Mouse (Mus musculus) bone marrow, adult 2 months (tissue): ENCODE data around the gene Rps24. TPM values are rescaled to one million over a fixed set of nuclear protein-coding genes. Genes with fewer than 3 reads are reported as not detected.

Experiments
- H3K27ac ChIP-seq: fragments of 200-500 bp; 2 replicates; pipeline ENCODE4 v1.5.1; 2012; ENCODE audit warnings: low read depth, mild to moderate bottlenecking, control low read depth, inconsistent platforms, low read length; ENCODE audit not compliant: control insufficient read depth, poor library complexity, insufficient read depth
- H3K4me1 ChIP-seq: fragments of 200-500 bp; 2 replicates; pipeline ENCODE4 v1.6.1; 2011; ENCODE audit warnings: low read length; ENCODE audit not compliant: control insufficient read depth, insufficient read depth
- H3K4me3 ChIP-seq: fragments of 200-500 bp; replicated peaks from 2 replicates; pipeline ENCODE3; 2011; ENCODE audit warnings: mild to moderate bottlenecking, low read depth, low read length, control low read depth; ENCODE audit not compliant: control insufficient read depth
- CTCF ChIP-seq: fragments of 200-500 bp; IDR thresholded peaks from 2 replicates; pipeline ENCODE4 v1.5.1; 2011; ENCODE audit warnings: low read length, control low read depth; ENCODE audit not compliant: control insufficient read depth, insufficient read depth
- POLR2A ChIP-seq: fragments of 200-500 bp; IDR thresholded peaks from 2 replicates; pipeline ENCODE4 v1.6.1; 2011; ENCODE audit warnings: low read depth, mild to moderate bottlenecking, control low read depth, low read length, borderline replicate concordance; ENCODE audit not compliant: control insufficient read depth
- WGBS: fragments of 180-500 bp; shearing (Covaris S2); methylation state at CpG from one replicate; pipeline ENCODE4 v1.1.7; 2018; 5-methylcytosine and 5-hydroxymethylcytosine counted together
- polyA plus RNA-seq: library from polyadenylated mRNA; stranded (reverse); fragments of >200 nt; gene quantifications from 2 replicates; pipeline ENCODE4 v1.2.4, GENCODE M21; 2011; ENCODE audit warnings: low replicate concordance; ENCODE audit not compliant: missing spikeins, insufficient read depth, insufficient read length

The Rps24 gene
- polyA plus RNA-seq, 1 experiment: 4,163 TPM

- Histone ChIP-seq H3K4me1 (peaks cover 1% of the 10 kb centered on the region; the same call in 1 of the 2 replicates), H3K27ac (no peak overlapping the region), H3K4me3 (no peak overlapping the region)
- WGBS: 86% methylated on average over 9 of the region's 9 CpGs
- TF ChIP-seq CTCF: no peak
- TF ChIP-seq POLR2A: no peak
Measured at GRCm38 (mm10) chr14:24493256-24493655, 6.3 kb downstream of the Rps24 start.

- TF ChIP-seq POLR2A: no peak
- no peak for TF ChIP-seq CTCF
- Histone ChIP-seq H3K4me1 (peaks cover 1% of the 10 kb centered on the region; the same call in 1 of the 2 replicates), H3K27ac (no peak overlapping the region), H3K4me3 (no peak overlapping the region)
- WGBS: 83% methylated on average over 1 of the region's 1 CpGs
Measured at GRCm38 (mm10) chr14:24496507-24496906, 9.6 kb downstream of the Rps24 start.

GRCm38 (mm10) chr14:24497443-24497842, 10.5 kb downstream of the Rps24 start:
- H3K27ac ChIP-seq: no peak overlapping the region
- H3K4me3 ChIP-seq: no peak overlapping the region
- no peak for TF ChIP-seq CTCF
- TF ChIP-seq POLR2A: no peak

GRCm38 (mm10) chr14:24498561-24499255, 11.8 kb downstream of the Rps24 start:
- Histone ChIP-seq H3K4me1 (no peaks in the 10 kb centered on the region), H3K27ac (no peak overlapping the region), H3K4me3 (no peak overlapping the region)
- 74% methylated on average over 5 of the region's 5 CpGs for WGBS
- no peak for TF ChIP-seq CTCF
- no peak for TF ChIP-seq POLR2A

More at GRCm38 (mm10) chr14:24497443-24497842, 10.5 kb downstream of the Rps24 start:
- H3K4me1 ChIP-seq: no peaks in the 10 kb centered on the region
- WGBS: 90% methylated on average over 1 of the region's 1 CpGs

GRCm38 (mm10) chr14:24499478-24499877, 12.6 kb downstream of the Rps24 start:
- Histone ChIP-seq H3K4me3 (no peak overlapping the region), H3K4me1 (no peaks in the 10 kb centered on the region), H3K27ac (no peak overlapping the region)
- TF ChIP-seq CTCF (no peak), POLR2A (no peak)
- 76% methylated on average over 9 of the region's 9 CpGs for WGBS

- TF ChIP-seq POLR2A: no peak
- TF ChIP-seq CTCF: peak; percentile 66
- no peaks in the 10 kb centered on the region for H3K4me1 ChIP-seq
- H3K27ac ChIP-seq: no peak overlapping the region
- WGBS: 30% methylated on average over 18 of the region's 18 CpGs
- no peak overlapping the region for H3K4me3 ChIP-seq
Measured at GRCm38 (mm10) chr14:24500091-24500844, 13.3 kb downstream of the Rps24 start.

GRCm38 (mm10) chr14:24500845-24501186, 13.9 kb downstream of the Rps24 start:
- no peak for TF ChIP-seq CTCF
- TF ChIP-seq POLR2A: no peak
- Histone ChIP-seq H3K27ac (no peak overlapping the region), H3K4me1 (no peaks in the 10 kb centered on the region), H3K4me3 (no peak overlapping the region)
- WGBS: 59% methylated on average over 8 of the region's 8 CpGs

- no peak for TF ChIP-seq CTCF
- no peak for TF ChIP-seq POLR2A
- H3K27ac ChIP-seq: no peak overlapping the region
- 77% methylated on average over 4 of the region's 4 CpGs for WGBS
- no peaks in the 10 kb centered on the region for H3K4me1 ChIP-seq
- no peak overlapping the region for H3K4me3 ChIP-seq
Measured at GRCm38 (mm10) chr14:24501256-24501655, 14.3 kb downstream of the Rps24 start.
